Mouse (Mus musculus) midbrain, postnatal 0 days (tissue): ENCODE measurements at regions not wholly inside any gene's neighbourhood (a gene's known extent, or its start where the extent isn't known, plus 50 kb on each side); places are given as distances from the start of the nearest gene placed in this dataset.

ENCODE experiments used
- ATAC-seq: fragments of 200-750 bp; cut with Nextera tagmentation; 2 replicates; pipeline ENCODE4 v1.8.0; 2017; ENCODE audit warnings: moderate number of reproducible peaks, mild to moderate bottlenecking, moderate TSS enrichment, moderate library complexity; ENCODE audit not compliant: low FRiP score
- DNase-seq: peaks from one replicate; pipeline ENCODE4 v3.0.0-alpha.2; 2015; ENCODE audit warnings: low spot score
- H3K27ac ChIP-seq: fragments of 300-500 bp; sonication (generic); 2 replicates; pipeline ENCODE4 v1.5.1; 2014; ENCODE audit warnings: low read depth, mild to moderate bottlenecking, low read length, mixed read lengths
- H3K27me3 ChIP-seq: fragments of 300-500 bp; sonication (generic); 2 replicates; pipeline ENCODE4 v1.6.1; 2014; ENCODE audit warnings: low read length, control low read depth, mixed read lengths; ENCODE audit not compliant: insufficient read depth
- H3K36me3 ChIP-seq: fragments of 300-500 bp; sonication (generic); 2 replicates; pipeline ENCODE4 v1.6.1; 2014; ENCODE audit warnings: low read length, control low read depth, mixed read lengths; ENCODE audit not compliant: insufficient read depth
- H3K4me1 ChIP-seq: fragments of 300-500 bp; sonication (generic); 2 replicates; pipeline ENCODE4 v1.6.1; 2014; ENCODE audit warnings: mild to moderate bottlenecking, control low read depth, antibody characterized with exemption, low read length, mixed read lengths; ENCODE audit not compliant: insufficient read depth
- H3K4me2 ChIP-seq: fragments of 300-500 bp; sonication (generic); 2 replicates; pipeline ENCODE4 v1.6.1; 2014; ENCODE audit warnings: low read depth, mild to moderate bottlenecking, low read length, mixed read lengths; ENCODE audit not compliant: poor library complexity, severe bottlenecking
- H3K4me3 ChIP-seq: fragments of 300-500 bp; sonication (generic); 2 replicates; pipeline ENCODE4 v1.5.1; 2014; ENCODE audit warnings: low read depth, mild to moderate bottlenecking, low read length, moderate library complexity
- H3K9ac ChIP-seq: fragments of 300-500 bp; sonication (generic); replicated peaks from 2 replicates; pipeline ENCODE4 v1.6.1; 2014; ENCODE audit warnings: mild to moderate bottlenecking, low read length, moderate library complexity, mixed read lengths; ENCODE audit not compliant: poor library complexity, severe bottlenecking
- H3K9me3 ChIP-seq: fragments of 300-500 bp; sonication (generic); 2 replicates; pipeline ENCODE4 v1.6.1; 2016; ENCODE audit warnings: low read length, control low read depth
- CTCF ChIP-seq: IDR thresholded peaks from 2 replicates; pipeline ENCODE4 v1.5.1; 2016; ENCODE audit warnings: antibody characterized with exemption, mild to moderate bottlenecking
- WGBS: fragments of 180-500 bp; shearing (Covaris S2); extraction: QIAGEN DNeasy Blood & Tissue Kit; methylation state at CpG from one replicate; pipeline ENCODE4 v1.1.7; 2014; 5-methylcytosine and 5-hydroxymethylcytosine counted together

GRCm38 (mm10) chr2:33975423-33976127 is 87.8 kb upstream of the Mvb12b start:
- no peak overlapping the region for H3K27ac ChIP-seq
- TF ChIP-seq CTCF, result no peak
- H3K36me3 ChIP-seq, result no peaks in the 10 kb centered on the region
- no peaks in the 10 kb centered on the region for H3K27me3 ChIP-seq
- ATAC-seq, result no peak
- no peak overlapping the region for H3K4me2 ChIP-seq
- H3K4me1 ChIP-seq, result no peaks in the 10 kb centered on the region
- no peak overlapping the region for H3K9ac ChIP-seq
- H3K4me3 ChIP-seq, result no peak overlapping the region
- no peaks in the 10 kb centered on the region for H3K9me3 ChIP-seq
- 79% methylated on average over 14 of the region's 14 CpGs for WGBS
- peak; percentile 58 for DNase-seq

- Histone ChIP-seq H3K27ac (no peak overlapping the region), H3K9ac (no peak overlapping the region), H3K4me3 (no peak overlapping the region), H3K4me2 (no peak overlapping the region), H3K9me3 (no peaks in the 10 kb centered on the region), H3K27me3 (no peaks in the 10 kb centered on the region), H3K4me1 (no peaks in the 10 kb centered on the region), H3K36me3 (no peaks in the 10 kb centered on the region)
- 55% methylated on average over 15 of the region's 15 CpGs for WGBS
- no peak for DNase-seq
- no peak for ATAC-seq
- peak; percentile 49 for TF ChIP-seq CTCF
These were observed 87.1 kb upstream of the Mvb12b start for GRCm38 (mm10) chr2:33974737-33975422.

GRCm38 (mm10) chr2:33974031-33974430 is 86.3 kb upstream of the Mvb12b start:
- 84% methylated on average over 3 of the region's 3 CpGs for WGBS
- no peak for ATAC-seq
- H3K4me2 ChIP-seq, result no peak overlapping the region
- no peak for DNase-seq
- H3K9ac ChIP-seq, result no peak overlapping the region
- TF ChIP-seq CTCF, result no peak
- no peaks in the 10 kb centered on the region for H3K36me3 ChIP-seq
- no peaks in the 10 kb centered on the region for H3K9me3 ChIP-seq
- 0 out of 2 replicates have a peak overlapping the region, but pooled peaks have one; percentile 32 for H3K27ac ChIP-seq
- no peaks in the 10 kb centered on the region for H3K4me1 ChIP-seq
- no peaks in the 10 kb centered on the region for H3K27me3 ChIP-seq
- no peak overlapping the region for H3K4me3 ChIP-seq

GRCm38 (mm10) chr2:33973213-33973834 is 85.6 kb upstream of the Mvb12b start:
- H3K9ac ChIP-seq, result no peak overlapping the region
- peak; percentile 84 for ATAC-seq
- peak; percentile 100 for TF ChIP-seq CTCF
- no peaks in the 10 kb centered on the region for H3K4me1 ChIP-seq
- no peak overlapping the region for H3K4me2 ChIP-seq
- WGBS, result 63% methylated on average over 4 of the region's 4 CpGs
- no peak overlapping the region for H3K4me3 ChIP-seq
- H3K36me3 ChIP-seq, result no peaks in the 10 kb centered on the region
- peak; percentile 90 for DNase-seq
- 0 out of 2 replicates have a peak overlapping the region, but pooled peaks have one; percentile 32 for H3K27ac ChIP-seq
- no peaks in the 10 kb centered on the region for H3K9me3 ChIP-seq
- no peaks in the 10 kb centered on the region for H3K27me3 ChIP-seq

- H3K4me3 ChIP-seq, result no peak overlapping the region
- DNase-seq (peak; percentile 92), ATAC-seq (peak; percentile 80)
- no peaks in the 10 kb centered on the region for H3K4me1 ChIP-seq
- H3K9me3 ChIP-seq, result no peaks in the 10 kb centered on the region
- peak overlapping the region; percentile 29 for H3K4me2 ChIP-seq
- H3K27ac ChIP-seq, result no peak overlapping the region
- no peaks in the 10 kb centered on the region for H3K36me3 ChIP-seq
- TF ChIP-seq CTCF, result no peak
- no peaks in the 10 kb centered on the region for H3K27me3 ChIP-seq
- H3K9ac ChIP-seq, result no peak overlapping the region
- WGBS, result 27% methylated on average over 7 of the region's 7 CpGs
These were observed 79.3 kb upstream of the Mvb12b start for GRCm38 (mm10) chr2:33966984-33967421.
